Mouse (Mus musculus) kidney, postnatal 4 days (tissue): ENCODE data around the gene Mrnip.
A peak's percentile ranks its signal among the peaks of the same experiment; 100 is the strongest.

Source experiments
- DNase-seq, 2 experiments: peaks; one replicate each; pipeline ENCODE4 v3.0.0; 2021; ENCODE audit warnings: mixed read lengths in 2 of 2

Gene Mrnip

DNA sequence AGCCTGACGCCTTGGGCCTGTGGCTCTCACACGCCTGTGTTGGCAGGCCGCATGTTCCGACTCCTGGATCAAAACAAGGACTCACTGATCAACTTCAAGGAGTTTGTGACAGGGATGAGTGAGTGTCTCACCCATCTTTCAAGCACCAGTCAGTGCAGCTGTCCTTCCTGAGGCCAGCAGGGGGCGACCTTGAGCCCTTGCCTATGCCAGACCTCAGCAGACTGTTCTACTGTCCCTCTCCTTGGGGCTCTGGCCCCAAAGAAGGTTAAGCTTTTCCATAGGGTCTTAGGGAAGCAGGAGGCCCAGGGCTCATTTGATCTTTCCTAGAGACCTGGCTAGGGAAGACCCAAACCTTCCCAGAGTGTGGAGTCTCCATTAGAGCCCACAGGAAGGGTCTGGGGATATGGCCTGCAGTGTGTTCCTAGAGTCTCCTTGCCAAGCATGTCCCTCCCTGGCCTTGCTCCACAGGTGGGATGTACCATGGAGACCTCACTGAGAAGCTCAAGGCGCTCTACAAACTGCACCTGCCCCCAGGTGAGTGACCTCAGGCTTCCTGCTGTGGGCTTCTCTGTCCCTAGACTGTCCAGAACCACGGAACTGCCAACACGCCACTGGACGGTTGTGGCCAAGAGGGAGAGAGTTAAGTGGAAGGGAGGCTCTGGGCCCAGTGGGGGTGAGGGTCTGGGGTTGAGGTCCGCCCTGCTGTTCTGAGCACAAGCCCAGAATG lies 12.5 kb upstream of the Mrnip start:
- peak; percentile 81 to 84 for DNase-seq

DNA sequence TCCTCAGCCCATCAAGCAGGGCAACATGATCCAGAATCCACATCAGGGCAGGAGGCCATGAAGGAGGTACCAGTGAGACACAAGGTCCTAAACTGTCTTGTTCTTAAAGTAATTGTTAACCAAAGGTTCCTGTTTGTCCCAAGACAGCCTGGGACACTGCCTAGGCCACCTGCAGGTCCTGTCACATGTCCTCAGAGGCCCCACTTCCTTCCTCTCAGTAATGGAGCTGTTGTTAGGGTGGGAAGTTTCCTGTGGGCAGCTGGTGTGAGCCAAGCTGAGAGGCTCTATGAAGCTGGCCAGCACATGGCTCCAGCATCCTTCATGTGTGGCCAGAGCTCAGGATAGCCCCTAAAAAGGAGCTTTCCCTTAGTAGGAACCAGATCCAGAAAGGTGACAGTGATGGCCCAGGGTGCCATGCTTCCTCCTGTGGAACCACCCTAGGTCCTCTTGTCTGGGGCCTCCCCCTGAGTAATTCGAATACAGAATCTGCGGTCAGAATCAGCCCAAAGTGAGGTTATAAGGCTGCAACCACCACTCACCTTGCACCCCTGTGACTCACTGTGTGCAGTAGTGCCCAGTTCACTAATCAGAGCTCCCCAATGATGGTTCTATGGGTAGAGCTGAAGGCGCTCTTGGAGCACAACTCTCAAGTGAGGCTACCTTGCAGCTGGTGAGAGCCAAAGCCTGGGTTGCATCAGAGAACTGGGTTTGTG lies 11.8 kb upstream of the Mrnip start:
- DNase-seq = no peak

DNA sequence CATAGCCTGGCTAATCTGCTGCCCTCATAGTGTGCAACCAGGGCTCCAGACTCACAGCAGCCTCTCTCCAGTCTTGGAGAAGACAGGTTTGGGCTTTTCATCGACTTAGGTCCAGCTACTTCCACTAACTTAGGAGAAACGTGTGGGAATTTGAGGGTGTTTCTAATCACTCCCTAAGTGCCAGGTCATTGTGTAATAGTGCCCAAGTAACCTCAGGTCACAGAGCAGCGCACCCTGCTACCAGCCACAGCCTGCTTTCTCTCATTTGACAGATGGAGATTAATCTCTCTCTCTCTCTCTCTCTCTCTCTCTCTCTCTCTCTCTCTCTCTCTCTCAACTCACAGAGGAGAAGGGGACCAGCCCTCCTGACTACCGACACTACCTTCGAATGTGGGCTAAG lies 5.9 kb upstream of the Mrnip start:
- DNase-seq = no peak

DNA sequence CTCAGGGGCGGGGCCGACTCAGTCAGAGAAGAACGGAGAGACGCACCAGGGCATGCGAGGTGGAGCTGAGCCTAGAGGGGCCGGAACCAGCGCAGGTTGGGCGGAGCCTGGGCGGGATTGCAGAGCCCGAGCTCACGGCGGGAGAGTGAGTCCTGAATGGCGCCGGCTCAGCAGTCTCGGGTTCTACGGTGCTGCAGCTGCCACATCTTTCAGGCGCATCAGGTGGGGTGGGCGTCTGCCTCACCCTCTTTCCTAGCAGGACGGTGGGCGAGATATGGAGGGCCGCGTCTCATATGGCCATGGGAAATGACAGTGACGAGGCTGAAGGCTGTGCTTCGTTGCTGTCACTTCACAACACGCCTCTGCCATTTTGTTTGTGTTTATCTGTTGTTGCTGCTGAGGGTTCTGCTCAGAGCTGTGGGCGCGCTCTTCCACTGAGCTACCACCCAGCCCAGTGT lies 515 bp downstream of the Mrnip start:
- peak; percentile 99 to 100 for DNase-seq

DNA sequence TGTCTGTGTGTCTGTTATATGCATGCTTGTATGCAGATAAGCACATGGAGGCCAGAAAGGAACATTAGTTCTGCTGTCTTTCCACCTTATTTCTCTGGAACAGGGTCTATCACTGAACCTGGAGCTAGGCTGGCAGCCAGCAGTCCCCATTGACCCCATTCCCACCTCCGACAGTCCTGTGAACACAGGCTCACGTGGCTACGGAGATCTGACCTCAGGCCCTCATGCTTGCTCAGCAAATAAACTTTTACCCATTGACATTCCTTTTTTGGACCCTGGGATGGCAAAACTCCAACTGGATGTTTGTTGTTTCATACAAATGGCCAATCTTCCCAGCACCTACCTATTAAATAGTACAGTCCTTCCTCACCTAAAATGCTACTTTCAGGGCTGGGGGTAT lies 2.1 kb downstream of the Mrnip start:
- no peak for DNase-seq

DNA sequence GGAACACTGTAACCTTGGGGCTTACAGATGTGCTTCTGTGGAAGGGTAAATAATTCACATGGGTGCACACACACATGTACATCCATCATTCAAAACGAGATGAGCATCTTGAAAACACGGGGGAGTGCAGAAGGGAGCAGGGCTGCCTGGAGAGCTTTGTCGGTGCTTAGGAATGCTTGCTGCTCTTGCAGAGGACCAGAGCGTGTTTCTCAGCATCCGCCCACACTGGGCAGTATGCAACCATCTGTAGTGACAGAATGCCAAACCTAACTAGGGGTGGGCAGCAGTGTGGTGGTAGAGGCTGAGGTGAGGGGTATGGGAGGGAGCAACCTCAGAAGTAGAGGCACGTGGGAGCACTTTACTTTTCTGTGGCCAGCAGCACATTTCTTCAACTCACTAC lies 2.9 kb downstream of the Mrnip start:
- no peak for DNase-seq

DNA sequence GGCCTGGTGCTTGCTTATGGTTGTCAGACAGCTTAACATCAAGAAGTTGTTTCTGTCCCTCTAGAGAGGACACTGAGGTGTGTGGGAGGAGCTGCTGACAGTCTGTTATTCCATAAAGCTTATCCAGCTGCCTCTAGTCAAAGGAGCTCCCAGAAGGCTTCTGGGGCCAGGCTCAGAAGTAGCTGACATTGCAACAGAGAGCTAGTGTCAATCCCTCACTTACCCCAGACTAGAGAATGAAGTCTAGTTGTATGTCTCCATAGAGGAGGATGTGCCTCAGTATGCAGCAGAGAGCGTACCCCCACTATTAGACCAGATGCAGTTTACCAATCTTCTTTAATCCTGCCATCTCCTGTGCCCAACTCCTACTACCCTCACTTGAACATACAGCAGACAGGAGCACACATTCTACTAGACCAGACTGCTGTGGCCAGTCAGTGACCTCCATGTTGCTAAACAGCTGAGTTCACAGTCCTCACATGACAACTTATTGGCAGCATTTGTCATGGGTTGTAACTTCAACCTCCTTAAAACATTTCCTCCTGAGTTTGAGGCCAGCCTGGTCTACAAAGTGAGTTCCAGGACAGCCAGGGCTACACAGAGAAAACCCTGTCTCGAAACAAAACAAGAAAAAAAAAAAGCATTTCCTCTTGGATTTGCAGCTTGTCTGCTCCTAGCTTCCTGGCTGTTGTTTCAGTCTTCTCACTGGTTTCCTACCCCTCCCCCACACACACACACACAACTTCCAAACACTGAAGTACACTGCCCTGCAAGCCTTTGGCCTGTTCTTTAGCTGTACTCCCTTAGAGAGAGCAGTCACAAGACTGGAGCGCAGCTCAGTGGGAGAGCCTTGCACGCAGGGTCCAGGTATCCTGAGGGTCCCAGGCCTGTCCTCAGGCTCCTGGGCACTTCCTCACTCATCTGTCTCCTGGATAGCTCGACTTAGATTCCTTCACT lies 4.6 kb downstream of the Mrnip start:
- no peak for DNase-seq

DNA sequence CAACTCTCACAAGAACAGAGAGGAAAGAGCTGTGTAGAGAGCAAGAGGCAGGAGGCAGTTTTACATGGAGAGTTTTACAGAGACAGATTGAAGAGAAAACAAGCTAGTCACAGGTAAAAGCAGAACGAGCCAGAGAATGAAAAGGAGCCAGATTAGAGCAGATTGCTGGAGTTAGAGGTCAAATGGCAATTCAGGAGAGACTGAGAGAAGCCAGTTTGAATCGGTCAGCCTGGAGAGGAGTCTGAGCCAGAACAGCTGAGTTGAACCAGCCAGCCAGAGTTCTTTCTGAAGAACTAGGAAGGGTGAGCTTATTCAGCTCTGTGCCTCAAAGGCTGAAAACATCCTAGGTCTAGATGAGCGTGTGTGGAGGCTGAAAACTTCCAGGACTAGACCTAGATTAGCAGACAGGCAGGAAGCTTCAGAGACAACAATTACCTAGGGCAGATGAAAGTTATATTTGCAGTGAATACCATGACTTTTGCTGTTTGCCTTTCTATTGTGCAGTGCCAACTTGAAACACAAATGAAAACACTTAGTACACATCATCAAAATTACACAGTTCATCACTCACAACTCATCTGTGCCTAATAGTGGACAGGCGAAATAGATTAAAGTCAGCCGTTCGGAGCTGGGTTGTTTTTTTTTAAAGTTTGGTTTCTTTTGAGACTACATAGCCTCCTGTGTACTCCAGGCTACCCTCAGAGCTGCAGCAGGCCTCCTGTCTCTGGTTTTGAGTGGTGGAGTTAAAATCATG lies 6.4 kb downstream of the Mrnip start:
- no peak for DNase-seq

DNA sequence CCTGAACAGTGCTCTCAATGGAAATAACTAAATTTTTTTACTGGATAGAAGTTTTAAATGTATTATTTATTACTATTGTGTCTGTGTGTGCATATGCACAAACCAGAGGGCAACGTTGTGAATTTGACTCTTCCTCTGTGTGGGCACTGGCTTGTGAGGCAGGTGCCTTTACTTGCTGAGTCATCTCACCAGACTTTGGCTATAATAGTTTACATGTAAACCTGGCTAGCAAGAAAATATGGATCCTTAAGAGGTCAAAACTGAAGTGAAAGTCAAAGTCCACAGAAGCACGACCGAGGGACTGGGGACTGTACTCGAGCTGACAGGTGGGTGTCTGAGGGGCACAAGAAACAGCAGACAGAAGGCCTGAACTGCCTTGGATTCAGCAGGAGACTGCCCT lies 8.5 kb downstream of the Mrnip start:
- DNase-seq = no peak

DNA sequence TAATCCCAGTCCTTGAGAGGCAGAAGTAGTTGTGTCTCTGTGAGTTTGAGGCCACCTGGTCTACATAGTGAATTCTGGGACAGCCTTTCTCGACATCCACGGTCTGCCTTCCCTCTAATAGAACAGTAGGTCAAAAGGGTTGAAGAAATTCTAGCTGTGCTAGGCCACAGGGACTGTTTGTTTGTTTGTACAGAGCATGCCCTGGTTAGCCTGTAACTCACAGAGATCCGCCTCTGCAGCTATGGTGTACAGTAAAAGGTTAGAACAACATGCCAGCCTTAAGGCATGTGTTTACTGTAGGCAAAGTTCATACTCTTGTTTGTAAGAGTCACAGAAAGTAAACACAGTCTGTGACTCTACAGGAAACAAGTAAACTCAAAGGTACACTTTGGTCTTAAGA lies 10.5 kb downstream of the Mrnip start:
- DNase-seq = no peak

DNA sequence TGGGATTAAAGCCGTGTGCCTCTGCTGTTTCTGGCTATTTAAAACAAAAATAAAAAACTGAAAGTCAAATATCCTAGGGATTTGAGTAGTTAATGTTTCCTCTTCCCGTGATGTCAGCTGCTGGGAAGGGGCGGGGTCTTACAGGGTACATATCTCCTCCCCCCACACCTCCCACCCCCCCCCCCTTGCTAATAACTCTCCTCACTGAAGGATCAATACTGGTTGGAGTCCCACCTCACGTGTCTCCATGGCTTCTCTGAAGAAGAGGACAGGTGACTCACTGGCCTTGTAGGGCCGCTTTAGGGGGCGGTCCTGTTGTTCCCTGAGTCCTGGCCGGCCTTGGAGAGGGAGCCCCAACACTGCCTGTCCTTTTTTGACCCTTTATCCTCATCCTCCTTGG lies 14.4 kb downstream of the Mrnip start:
- DNase-seq = no peak

DNA sequence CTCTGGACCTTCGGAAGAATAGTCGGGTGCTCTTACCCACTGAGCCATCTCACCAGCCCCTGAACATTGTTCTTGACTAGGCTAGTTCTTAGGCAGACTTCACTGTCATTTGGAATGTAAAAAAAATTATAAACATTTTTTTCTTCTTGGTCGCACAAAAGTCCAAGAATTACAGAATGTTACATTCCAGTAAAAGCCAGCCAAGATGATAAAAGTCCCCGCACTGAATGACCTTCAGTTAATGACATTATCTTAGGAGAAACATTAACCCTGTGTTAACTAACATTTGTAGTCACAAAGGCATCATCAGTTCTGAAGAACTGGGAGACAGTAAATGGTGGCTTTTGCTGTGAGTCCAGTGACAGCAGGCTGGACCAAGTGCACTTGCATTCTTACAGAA lies 16.1 kb downstream of the Mrnip start:
- DNase-seq = no peak

DNA sequence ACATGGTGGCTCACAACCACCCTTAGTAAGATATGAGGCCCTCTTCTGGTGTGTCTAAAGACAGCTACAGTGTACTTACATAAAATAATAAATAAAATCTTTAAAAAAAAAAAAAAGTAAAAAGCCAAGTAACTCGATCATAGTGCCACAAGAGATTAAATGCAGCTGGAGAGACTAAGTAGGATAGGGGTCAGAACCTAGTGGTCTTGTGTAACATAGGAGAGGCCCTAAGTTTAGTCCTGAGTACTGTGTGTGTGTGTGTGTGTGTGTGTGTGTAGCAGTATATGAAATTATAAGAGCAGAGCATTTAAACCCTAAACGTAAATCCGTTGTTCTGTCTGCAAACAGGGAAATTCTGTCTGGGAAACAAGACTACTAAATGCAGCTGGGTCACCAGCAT lies 18.0 kb downstream of the Mrnip start:
- no peak for DNase-seq

DNA sequence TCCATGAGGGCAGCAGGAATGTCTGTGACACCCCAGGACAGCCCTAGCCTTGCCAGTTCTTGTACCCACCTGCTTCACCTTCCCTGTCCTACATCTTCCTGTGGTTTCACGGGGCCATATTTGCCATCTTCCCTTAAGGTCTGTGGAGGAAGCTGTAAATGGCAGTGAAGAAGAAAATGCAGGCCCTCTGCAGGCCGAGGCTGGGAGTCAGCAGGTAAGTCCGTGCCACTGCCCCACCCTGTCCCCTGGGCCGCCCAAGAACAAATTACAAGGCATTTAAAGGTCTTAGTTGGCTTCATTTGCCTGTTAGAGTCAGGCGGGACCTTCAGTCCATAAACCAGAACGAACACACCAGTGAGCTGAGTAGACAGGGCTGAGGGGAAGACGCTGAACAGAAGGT lies 19.8 kb downstream of the Mrnip start:
- DNase-seq = no peak

DNA sequence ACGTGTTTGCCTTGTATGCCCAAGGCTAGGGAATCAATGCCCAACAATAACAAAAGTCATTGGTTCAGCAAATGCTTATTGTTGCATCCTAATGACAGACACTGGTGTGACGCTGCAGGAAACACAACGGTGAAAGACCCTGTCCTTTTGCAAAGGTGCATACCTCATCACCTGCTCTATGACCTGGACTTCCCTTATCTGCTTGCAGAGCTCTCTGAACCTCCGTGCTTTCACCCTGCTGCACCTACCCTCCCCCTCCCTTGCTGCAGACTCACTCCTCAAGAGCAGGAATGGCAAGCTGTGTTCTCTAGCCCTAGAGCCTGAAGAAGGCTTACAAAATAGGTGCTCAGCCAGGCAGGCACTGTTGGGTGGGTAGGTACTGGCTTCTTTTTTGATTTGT lies 20.5 kb downstream of the Mrnip start:
- no peak for DNase-seq

DNA sequence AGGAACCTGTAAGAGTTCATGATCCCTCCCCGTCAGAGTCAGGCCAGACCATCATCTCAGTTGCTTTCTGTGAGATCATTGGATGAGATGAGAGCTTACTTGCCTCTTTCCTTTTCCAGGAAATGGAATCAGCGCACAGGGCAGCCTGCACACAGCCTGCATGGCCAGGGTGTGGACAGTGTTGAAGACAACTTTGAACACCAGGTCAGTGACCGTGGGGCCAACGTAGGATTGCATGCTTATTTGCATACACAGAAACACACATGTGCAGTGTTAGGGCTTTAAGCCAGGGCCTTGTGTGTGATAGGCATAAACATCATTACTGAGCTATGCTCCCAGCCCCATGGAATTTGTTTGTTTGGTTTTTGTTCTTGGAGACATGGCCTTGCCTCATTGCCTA lies 23.3 kb downstream of the Mrnip start:
- no peak for DNase-seq

DNA sequence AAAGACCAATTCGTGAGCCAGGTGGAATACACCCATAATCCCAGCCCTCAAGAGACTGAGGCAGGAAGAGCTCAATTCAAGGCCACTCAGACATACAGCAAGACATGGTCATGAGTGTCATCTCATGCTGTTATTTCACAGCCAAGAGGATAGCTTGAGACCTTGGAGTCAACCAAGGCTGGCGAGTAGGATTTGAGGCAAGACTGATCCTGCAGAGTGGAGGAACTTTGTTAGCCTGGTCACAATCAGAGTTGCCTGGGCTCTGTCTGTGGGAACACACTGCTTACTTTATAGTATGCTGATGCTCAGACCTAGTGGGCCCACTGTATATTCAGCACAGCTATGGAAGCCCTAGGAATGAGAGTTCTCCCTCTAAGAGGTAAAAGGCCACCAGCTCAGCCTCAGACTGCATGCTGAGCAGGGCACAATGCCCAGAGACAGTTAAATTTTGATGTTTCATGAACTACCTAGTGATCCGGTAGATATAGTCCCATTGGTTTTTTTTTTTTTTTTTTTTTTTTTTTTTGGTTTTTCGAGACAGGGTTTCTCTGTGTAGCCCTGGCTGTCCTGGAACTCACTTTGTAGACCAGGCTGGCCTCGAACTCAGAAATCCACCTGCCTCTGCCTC lies 24.1 kb downstream of the Mrnip start:
- no peak for DNase-seq

DNA sequence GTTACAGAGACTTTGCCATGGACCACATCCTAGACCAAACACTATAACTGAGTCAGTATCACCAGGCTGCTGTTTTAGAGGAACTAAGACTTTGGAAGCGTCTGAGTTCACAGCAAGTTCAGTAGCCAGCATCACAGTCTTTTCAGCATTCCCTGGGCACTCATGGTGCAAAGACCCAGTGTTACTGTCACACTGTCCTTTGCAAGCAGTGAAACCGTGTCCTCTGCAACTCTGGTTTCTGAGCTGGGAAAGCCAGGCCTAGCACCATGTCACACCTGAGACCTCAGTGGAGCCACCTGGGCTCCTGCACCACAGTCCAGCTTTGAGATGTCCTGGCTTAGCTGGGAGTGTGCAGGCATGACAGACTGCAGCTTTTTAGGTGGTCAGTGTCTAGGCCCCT lies 24.7 kb downstream of the Mrnip start:
- peak in 1 of 2 experiments; percentile 18 for DNase-seq

DNA sequence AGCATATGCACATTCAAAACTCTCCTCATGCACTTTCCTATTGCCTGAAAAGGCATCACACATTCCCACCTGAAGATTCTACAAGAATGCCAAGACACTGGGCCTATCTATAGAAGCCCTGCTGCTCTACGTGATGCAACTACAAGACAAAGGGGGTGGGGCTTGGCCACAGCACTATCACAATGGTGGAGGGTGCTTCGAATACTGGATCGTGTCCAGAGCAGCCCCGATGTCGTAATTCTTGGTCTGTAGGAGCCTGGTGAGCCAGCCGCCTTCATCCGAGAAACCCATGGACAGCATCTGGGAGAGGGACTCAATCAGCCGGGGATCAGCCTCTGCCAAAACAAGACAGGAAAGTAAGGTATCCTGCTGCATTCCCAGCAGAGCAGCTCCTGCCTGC lies 26.4 kb downstream of the Mrnip start:
- peak in 1 of 2 experiments; percentile 16 for DNase-seq

DNA sequence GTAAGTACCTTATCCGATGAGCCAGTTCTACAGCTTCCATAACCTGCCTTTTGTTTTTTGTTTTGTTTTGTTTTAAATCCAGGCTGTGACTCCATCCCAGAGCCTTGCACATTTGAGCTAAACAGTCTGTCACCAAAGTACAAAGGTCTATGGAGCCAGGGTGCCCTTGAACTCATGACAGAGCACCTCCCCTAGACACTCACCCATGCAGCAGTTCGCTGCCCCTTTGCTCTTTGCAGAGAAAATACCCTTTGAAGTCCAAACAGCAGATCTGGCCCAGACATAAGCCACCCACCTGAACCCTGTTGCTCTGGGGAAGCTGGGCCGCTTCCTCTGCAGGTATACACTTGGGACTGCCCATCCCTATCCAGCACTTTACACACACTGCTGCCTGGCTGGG lies 27.3 kb downstream of the Mrnip start:
- DNase-seq = no peak

DNA sequence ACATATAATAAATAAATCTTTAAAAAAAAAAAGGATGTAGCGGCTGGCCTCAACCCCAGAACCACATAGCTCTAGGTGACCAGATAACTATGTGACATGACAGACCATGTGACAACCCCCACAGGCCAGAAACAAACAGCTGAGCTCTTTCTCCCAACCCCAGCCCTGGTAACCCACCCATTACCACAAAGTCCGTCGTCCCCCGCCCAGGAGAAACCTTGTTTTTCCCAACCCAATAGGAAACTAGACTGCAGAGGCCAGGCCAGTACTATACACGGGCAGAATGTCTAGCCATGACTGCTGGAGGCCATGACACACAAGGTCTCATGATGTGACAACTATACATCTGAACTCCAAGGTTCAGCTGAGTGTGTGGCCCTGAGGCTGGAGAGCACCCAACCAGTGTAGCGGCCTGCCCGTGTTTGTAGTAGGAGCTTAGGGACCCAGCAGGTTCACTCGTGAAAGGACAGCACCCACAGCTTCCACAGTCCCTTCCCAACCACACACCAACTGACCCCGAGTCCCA lies 29.1 kb downstream of the Mrnip start:
- no peak for DNase-seq

DNA sequence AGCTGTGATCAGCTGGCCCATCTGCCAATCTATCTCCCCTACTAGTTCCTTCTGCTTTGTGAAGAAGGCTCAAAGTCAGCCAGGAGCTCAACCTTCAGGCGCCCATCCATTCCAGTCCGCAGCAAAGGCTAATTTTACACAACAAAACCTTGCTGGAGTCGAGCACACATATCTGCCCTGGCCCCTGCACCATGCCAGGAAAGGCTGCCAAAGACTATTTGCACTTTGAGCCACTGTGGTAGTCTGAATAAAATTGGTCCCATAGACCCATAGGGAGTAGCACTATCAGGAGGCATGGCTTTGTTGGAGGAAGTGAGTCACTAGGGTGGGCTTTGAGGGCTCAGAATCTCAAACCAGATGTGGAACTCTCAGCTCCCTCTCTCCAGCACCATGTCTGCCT lies 31.2 kb downstream of the Mrnip start:
- DNase-seq = no peak
